Mouse (Mus musculus): ENCODE measurements at regions not wholly inside any gene's neighbourhood (a gene's known extent, or its start where the extent isn't known, plus 50 kb on each side); places are given as distances from the start of the nearest gene placed in this dataset.

- no peak for ATAC-seq
- Histone ChIP-seq H3K36me3 (ENCODE audit: control insufficient read depth, insufficient read depth, low read length) (no peaks in the 10 kb centered on the region), H3K4me2 (ENCODE audit: low read length) (no peak overlapping the region), H3K4me1 (ENCODE audit: control insufficient read depth, insufficient read depth, low read length) (no peaks in the 10 kb centered on the region), H3K27ac (ENCODE audit: low read length) (no peak overlapping the region), H3K9me3 (replicated peaks; ENCODE audit: control insufficient read depth, low read length, poor library complexity, severe bottlenecking) (no peaks in the 10 kb centered on the region), H3K27me3 (ENCODE audit: control insufficient read depth, insufficient read depth, low read depth, low read length) (no peaks in the 10 kb centered on the region), H3K4me3 (ENCODE audit: low read depth, low read length) (no peak overlapping the region), H3K9ac (ENCODE audit: low read depth, low read length) (no peak overlapping the region)
- WGBS = 87% methylated on average over 5 of the region's 5 CpGs
These were observed 229.2 kb upstream of the Zeb2 start for GRCm38 (mm10) chr2:45346358-45346757.

DNA sequence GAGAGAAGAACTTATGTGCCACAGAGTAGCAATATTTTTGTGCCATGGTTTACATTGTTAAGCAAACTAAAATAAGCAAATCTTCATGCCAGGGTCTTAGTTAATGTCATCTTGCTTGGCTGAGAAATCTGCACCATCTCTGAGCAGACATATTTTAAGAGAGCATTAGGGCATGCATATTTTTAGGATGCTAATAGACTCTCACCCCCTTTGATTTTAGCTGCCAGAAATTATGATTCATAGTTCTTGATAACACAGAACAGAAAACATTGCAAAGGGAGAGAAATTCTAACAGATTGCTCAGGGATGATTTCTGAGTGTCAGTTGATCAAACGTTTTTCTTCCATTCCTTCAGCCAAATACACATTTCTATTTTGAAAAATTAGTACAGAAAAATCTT lies 222.7 kb upstream of the Zeb2 start:
- no peak for ATAC-seq
- no peaks in the 10 kb centered on the region for H3K36me3 ChIP-seq (ENCODE audit: control insufficient read depth, insufficient read depth, low read length)
- no peak overlapping the region for H3K27ac ChIP-seq (ENCODE audit: low read length)
- H3K4me3 ChIP-seq (ENCODE audit: low read depth, low read length) = no peak overlapping the region
- no peaks in the 10 kb centered on the region for H3K27me3 ChIP-seq (ENCODE audit: control insufficient read depth, insufficient read depth, low read depth, low read length)
- H3K9me3 ChIP-seq (replicated peaks; ENCODE audit: control insufficient read depth, low read length, poor library complexity, severe bottlenecking) = no peaks in the 10 kb centered on the region
- no peaks in the 10 kb centered on the region for H3K4me1 ChIP-seq (ENCODE audit: control insufficient read depth, insufficient read depth, low read length)
- 81% methylated on average over 1 of the region's 1 CpGs for WGBS
- no peak overlapping the region for H3K4me2 ChIP-seq (ENCODE audit: low read length)
- H3K9ac ChIP-seq (ENCODE audit: low read depth, low read length) = no peak overlapping the region

DNA sequence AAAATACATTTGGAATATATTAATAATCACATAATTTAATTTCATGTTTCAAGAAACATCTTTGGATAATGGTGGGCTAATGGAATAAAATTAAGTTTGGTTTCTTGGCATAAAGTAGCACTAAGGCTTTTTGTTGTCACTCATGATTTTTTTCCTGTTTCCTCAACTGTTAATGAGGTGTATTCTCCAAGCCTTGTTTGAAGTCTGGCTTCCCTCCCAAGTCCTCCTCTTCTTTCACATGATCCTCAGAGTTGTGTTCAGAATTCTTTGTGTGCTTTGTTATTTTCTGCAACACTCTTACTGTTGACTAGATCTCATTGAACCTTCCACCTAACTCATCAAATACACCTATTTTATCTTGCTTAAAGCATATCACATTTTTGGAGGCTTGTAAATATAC lies 221.6 kb upstream of the Zeb2 start:
- ATAC-seq = no peak
- Histone ChIP-seq H3K4me2 (ENCODE audit: low read length) (no peak overlapping the region), H3K9ac (ENCODE audit: low read depth, low read length) (no peak overlapping the region), H3K9me3 (replicated peaks; ENCODE audit: control insufficient read depth, low read length, poor library complexity, severe bottlenecking) (no peaks in the 10 kb centered on the region), H3K4me1 (ENCODE audit: control insufficient read depth, insufficient read depth, low read length) (no peaks in the 10 kb centered on the region), H3K27me3 (ENCODE audit: control insufficient read depth, insufficient read depth, low read depth, low read length) (no peaks in the 10 kb centered on the region), H3K27ac (ENCODE audit: low read length) (no peak overlapping the region), H3K4me3 (ENCODE audit: low read depth, low read length) (no peak overlapping the region), H3K36me3 (ENCODE audit: control insufficient read depth, insufficient read depth, low read length) (no peaks in the 10 kb centered on the region)

DNA sequence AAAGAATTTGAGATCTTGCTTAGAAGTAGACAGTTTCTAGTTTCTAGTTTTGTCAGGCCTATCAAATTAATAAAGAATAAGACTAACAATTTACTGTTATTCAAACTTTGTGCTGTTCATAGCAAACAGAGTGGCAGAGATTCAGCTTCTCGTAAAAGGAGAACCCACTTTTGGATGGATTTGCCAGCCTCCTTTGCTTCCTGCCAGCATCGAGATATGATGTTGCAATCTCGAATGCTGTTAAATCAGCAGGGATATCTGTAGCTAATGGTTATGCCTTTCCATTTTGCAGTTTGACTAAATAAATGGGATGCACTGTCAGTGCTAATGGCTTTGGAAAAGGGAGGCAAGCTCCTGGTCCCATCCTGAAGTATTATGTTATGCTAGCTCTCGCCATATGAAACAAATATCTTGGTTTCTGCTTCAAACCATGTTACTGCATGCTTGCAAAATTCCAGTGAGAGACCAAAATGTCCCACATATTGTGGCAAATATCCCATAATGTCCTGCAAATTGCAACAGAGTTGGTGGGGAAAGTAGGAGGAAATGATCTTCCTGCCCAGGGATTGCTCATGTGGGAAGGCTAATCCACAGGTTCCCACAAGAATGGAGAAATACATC lies 199.9 kb upstream of the Zeb2 start:
- Histone ChIP-seq H3K27ac (ENCODE audit: low read length) (no peak overlapping the region), H3K9me3 (replicated peaks; ENCODE audit: control insufficient read depth, low read length, poor library complexity, severe bottlenecking) (0 out of 2 replicates have a peak, but pooled peaks cover 2% of the 10 kb centered on the region), H3K4me3 (ENCODE audit: low read depth, low read length) (no peak overlapping the region), H3K4me1 (ENCODE audit: control insufficient read depth, insufficient read depth, low read length) (no peaks in the 10 kb centered on the region), H3K27me3 (ENCODE audit: control insufficient read depth, insufficient read depth, low read depth, low read length) (no peaks in the 10 kb centered on the region), H3K9ac (ENCODE audit: low read depth, low read length) (no peak overlapping the region), H3K4me2 (ENCODE audit: low read length) (no peak overlapping the region), H3K36me3 (ENCODE audit: control insufficient read depth, insufficient read depth, low read length) (no peaks in the 10 kb centered on the region)
- ATAC-seq = no peak
- 90% methylated on average over 4 of the region's 4 CpGs for WGBS

DNA sequence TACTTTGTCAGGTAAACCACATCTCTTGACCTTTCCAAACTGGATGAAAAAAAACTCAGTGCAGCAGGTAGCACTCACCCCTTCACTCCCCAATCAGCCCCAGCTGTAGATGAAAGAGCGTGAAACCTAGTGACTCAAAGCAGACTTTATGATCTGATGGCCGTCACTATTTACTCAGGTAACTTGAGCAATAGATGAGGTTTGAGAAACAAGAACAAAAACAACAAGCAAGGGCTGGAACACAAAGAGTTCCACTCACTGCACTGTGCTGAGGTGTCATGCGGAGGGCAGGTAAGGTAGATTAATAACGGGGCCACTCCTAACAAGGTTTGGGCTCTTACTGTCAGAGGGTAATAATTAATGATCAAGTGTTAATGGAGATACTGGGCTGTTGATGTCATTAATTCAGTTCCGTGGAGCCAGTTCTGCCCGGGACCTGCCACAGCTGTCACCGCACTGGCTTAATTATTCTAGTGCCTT lies 170.4 kb upstream of the Zeb2 start:
- no peak for ATAC-seq
- no peak overlapping the region for H3K27ac ChIP-seq (ENCODE audit: low read length)
- no peaks in the 10 kb centered on the region for H3K9me3 ChIP-seq (replicated peaks; ENCODE audit: control insufficient read depth, low read length, poor library complexity, severe bottlenecking)
- H3K4me2 ChIP-seq (ENCODE audit: low read length) = no peak overlapping the region
- WGBS = 55% methylated on average over 7 of the region's 7 CpGs
- H3K27me3 ChIP-seq (ENCODE audit: control insufficient read depth, insufficient read depth, low read depth, low read length) = no peaks in the 10 kb centered on the region
- no peak overlapping the region for H3K9ac ChIP-seq (ENCODE audit: low read depth, low read length)
- H3K4me1 ChIP-seq (ENCODE audit: control insufficient read depth, insufficient read depth, low read length) = no peaks in the 10 kb centered on the region
- no peaks in the 10 kb centered on the region for H3K36me3 ChIP-seq (ENCODE audit: control insufficient read depth, insufficient read depth, low read length)
- no peak overlapping the region for H3K4me3 ChIP-seq (ENCODE audit: low read depth, low read length)

- Histone ChIP-seq H3K9ac (ENCODE audit: low read depth, low read length) (no peak overlapping the region), H3K9me3 (replicated peaks; ENCODE audit: control insufficient read depth, low read length, poor library complexity, severe bottlenecking) (no peaks in the 10 kb centered on the region), H3K4me3 (ENCODE audit: low read depth, low read length) (no peak overlapping the region), H3K27me3 (ENCODE audit: control insufficient read depth, insufficient read depth, low read depth, low read length) (no peaks in the 10 kb centered on the region), H3K27ac (ENCODE audit: low read length) (no peak overlapping the region), H3K36me3 (ENCODE audit: control insufficient read depth, insufficient read depth, low read length) (no peaks in the 10 kb centered on the region), H3K4me2 (ENCODE audit: low read length) (no peak overlapping the region), H3K4me1 (ENCODE audit: control insufficient read depth, insufficient read depth, low read length) (no peaks in the 10 kb centered on the region)
- ATAC-seq = no peak
These were observed 166.6 kb upstream of the Zeb2 start for GRCm38 (mm10) chr2:45283811-45284210.

DNA sequence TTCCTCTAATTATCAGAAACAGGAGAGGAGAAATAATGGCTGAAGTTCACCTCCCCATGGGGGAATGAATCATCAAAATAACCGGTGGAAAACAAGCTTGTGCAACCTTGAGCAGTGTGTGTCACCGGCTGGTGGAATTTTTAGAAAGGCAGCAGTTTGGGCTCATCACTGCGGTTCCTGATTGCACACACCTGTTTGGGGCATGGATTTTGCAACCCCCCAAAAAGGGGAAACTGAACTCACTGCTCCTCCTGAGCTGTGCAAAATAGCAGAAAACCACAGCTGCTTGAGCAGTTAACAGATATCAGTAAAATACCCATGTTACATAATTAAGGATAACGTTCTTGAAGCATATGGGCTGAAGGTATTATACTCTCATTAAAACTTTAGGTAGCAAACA lies 162.3 kb upstream of the Zeb2 start:
- H3K27me3 ChIP-seq (ENCODE audit: control insufficient read depth, insufficient read depth, low read depth, low read length) = no peaks in the 10 kb centered on the region
- H3K4me1 ChIP-seq (ENCODE audit: control insufficient read depth, insufficient read depth, low read length) = no peaks in the 10 kb centered on the region
- H3K9ac ChIP-seq (ENCODE audit: low read depth, low read length) = no peak overlapping the region
- no peak overlapping the region for H3K4me3 ChIP-seq (ENCODE audit: low read depth, low read length)
- ATAC-seq = no peak
- H3K9me3 ChIP-seq (replicated peaks; ENCODE audit: control insufficient read depth, low read length, poor library complexity, severe bottlenecking) = no peaks in the 10 kb centered on the region
- 87% methylated on average over 4 of the region's 4 CpGs for WGBS
- H3K36me3 ChIP-seq (ENCODE audit: control insufficient read depth, insufficient read depth, low read length) = no peaks in the 10 kb centered on the region
- H3K27ac ChIP-seq (ENCODE audit: low read length) = no peak overlapping the region
- no peak overlapping the region for H3K4me2 ChIP-seq (ENCODE audit: low read length)

DNA sequence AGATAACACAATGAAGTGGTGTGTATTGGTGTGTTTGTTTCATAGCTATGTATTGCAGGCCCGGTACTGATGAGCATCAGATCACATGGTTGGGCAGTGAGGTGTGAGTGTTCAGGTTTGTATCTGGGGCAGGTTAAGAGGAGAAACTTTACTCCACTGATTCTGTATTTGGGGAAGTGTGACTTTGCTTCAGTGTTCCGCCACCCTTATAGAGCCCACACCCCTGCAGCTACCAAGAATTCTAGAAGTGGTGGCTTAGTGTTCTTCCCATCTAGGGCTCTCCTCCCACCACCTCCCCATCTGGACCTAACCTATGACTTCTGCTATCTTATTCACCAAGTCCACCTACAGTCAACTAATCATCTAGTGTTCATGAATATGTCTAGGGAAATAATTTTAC lies 160.4 kb upstream of the Zeb2 start:
- Histone ChIP-seq H3K9ac (ENCODE audit: low read depth, low read length) (no peak overlapping the region), H3K4me2 (ENCODE audit: low read length) (no peak overlapping the region), H3K27ac (ENCODE audit: low read length) (no peak overlapping the region), H3K9me3 (replicated peaks; ENCODE audit: control insufficient read depth, low read length, poor library complexity, severe bottlenecking) (no peaks in the 10 kb centered on the region), H3K4me1 (ENCODE audit: control insufficient read depth, insufficient read depth, low read length) (no peaks in the 10 kb centered on the region), H3K36me3 (ENCODE audit: control insufficient read depth, insufficient read depth, low read length) (no peaks in the 10 kb centered on the region), H3K4me3 (ENCODE audit: low read depth, low read length) (no peak overlapping the region), H3K27me3 (ENCODE audit: control insufficient read depth, insufficient read depth, low read depth, low read length) (no peaks in the 10 kb centered on the region)
- WGBS = 97% methylated on average over 2 of the region's 2 CpGs
- no peak for ATAC-seq

- Histone ChIP-seq H3K4me2 (ENCODE audit: low read length) (no peak overlapping the region), H3K36me3 (ENCODE audit: control insufficient read depth, insufficient read depth, low read length) (no peaks in the 10 kb centered on the region), H3K27ac (ENCODE audit: low read length) (no peak overlapping the region), H3K4me3 (ENCODE audit: low read depth, low read length) (no peak overlapping the region), H3K9me3 (replicated peaks; ENCODE audit: control insufficient read depth, low read length, poor library complexity, severe bottlenecking) (no peaks in the 10 kb centered on the region), H3K9ac (ENCODE audit: low read depth, low read length) (no peak overlapping the region), H3K4me1 (ENCODE audit: control insufficient read depth, insufficient read depth, low read length) (no peaks in the 10 kb centered on the region), H3K27me3 (ENCODE audit: control insufficient read depth, insufficient read depth, low read depth, low read length) (no peaks in the 10 kb centered on the region)
- ATAC-seq = no peak
- WGBS = 88% methylated on average over 1 of the region's 1 CpGs
These were observed 159.5 kb upstream of the Zeb2 start for GRCm38 (mm10) chr2:45276703-45277102.

All from midbrain, embryonic 16.5 days (tissue).